Mouse (Mus musculus) CD4-positive, CD25-positive, alpha-beta regulatory T cell, adult 2 months (primary cell): ENCODE measurements around the gene Tdo2.

Experiments
- DNase-seq: peaks from one replicate; pipeline ENCODE4 v3.0.0-alpha.2; 2012; ENCODE audit warnings: low read depth, low spot score

The Tdo2 gene

DNA sequence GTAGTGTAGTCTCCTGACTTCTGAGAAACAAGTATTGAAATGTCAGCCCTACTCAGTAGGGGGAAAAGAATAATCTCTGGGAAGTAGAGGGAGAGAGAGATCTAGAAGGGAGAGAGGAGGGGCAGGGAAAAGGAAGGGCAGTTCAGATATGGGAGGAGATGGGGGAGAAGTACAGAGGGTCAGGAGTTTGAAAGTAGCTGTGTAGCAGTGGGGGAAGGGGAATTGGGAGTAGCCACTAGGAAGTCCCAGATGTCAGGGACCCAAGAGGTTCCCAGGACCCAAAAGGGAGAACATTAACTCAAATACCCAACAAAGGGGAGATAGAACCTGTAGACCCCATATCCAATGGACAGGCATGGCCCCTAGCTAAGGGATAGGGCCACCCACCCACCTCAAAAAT, at the start of gene Tdo2:
Gene Tdo2 (minus strand): TSS at position 101 of the 400 bp plus-strand sequence.
- no peak for DNase-seq

DNA sequence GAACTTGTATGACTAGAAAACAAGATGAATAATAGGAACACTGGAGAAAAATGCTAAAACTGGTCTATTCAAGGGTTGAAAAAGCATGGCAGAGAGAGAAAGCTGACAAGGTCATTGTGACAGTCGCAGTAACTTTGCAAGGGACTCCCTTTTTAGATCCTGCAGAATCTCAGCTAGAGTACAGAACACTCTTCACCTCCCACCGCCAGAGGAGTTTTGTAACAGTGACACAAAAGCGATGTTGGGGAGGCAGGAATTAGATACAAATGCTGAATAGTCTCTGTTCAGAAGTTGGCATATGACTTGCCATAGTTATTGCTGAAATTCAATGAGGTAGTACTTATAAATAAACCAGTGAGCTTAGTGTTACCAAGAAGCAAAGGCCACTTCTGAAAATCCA, 47.1 kb upstream of the Tdo2 start:
- DNase-seq = no peak

DNA sequence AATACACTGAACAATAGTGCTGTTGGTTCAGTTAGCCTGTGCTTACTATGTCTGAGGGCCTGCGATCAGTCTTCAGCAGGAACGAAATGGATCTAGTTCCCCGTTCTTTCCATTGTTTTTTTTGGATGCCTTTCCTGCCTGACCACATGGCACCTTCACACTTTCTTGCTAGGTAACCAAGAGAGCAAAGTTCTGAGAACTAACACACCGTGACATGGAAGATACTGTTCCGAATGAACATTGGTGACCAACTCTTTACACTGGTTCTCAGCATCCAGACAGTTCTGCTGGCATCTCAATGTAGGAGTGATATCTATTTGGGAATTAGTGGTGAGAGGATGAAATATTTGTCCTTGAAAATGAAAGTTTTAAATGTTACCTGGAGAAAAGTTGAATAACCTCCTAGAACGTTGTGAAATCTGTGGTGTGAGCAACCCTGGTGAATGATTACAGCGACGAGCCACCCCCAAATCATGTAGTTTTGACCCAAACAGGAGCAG, 46.5 kb upstream of the Tdo2 start:
- DNase-seq = no peak

DNA sequence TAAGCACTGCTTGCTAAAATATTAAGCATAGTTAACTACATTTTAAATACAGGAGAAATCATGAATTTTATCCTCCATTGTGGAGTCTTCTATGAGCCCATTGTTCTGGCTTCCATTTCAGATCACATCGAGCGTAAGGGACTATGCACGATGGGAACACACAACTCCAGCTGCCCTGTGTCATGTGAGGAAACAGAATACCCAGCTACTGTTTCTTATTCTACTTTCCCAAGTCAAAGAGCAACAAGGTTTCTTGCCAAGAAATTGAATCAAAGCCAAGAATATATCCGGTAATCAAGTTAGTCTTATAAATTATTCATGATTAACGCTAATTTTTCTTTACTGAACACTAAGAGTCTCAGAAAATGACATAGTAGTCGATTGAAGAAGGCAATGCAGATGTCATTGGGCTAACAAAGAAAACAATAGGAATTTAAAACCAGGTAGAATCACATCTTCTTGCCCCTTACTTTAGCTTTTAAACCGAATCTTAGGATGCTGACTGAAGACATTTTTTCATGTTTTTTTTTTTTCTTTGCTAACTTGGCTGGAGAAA, 38.2 kb upstream of the Tdo2 start:
- DNase-seq = no peak

DNA sequence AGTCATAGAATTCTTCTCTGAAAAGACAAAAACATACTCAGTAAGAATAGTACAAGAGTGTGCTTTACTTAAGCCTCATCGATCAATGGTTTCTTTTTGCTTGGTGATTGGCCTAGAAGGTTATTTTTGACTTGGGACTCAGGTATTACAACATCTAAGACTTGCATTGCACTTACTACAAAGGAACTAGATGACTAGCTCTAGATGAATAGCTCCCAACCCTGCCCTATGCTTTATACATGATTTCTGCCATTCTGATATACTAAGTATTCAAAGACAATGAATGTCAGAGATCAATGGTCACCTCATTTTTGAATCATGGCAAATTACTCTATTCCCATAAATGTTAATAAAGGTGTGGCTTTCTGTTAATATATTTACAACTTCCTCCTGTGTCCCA, 31.0 kb upstream of the Tdo2 start:
- no peak for DNase-seq

DNA sequence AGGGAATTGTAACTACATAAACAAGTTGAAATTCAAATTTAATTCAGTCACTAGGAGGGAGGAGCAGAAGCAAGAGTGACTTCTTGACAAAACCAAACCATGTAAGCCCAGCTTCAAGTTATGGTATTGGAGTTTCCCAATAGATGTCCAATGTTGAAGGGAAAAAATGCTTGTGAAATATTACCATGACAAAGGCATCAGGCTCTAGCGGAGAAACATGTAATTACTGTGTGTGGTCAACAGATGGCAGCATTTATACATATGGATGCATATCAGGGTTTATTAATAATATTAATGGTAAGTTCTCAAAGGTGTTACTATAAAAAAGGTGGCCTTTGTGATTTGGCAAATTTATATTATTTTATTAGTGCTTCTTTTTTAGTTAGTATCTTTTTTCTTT, 20.0 kb upstream of the Tdo2 start:
- DNase-seq = peak; percentile 55

DNA sequence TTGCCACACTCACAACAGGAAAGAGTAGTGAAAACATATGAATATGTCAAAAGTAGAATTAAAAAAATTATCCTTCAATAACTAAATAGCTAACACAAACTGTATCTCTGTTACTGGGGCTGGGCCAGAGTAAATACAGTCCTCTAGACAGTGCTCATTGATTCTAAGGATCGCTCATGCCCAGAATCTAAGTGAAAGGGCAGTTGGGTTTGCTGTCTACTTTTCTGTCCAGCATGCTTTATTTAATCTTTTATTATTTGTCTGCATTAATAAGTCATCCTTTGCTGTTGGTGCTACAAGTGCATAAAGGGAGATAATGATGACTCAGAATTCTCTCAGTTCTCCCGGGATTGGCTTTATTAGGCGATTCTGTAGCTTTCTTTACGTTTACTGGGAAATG, 19.4 kb upstream of the Tdo2 start:
- no peak for DNase-seq

DNA sequence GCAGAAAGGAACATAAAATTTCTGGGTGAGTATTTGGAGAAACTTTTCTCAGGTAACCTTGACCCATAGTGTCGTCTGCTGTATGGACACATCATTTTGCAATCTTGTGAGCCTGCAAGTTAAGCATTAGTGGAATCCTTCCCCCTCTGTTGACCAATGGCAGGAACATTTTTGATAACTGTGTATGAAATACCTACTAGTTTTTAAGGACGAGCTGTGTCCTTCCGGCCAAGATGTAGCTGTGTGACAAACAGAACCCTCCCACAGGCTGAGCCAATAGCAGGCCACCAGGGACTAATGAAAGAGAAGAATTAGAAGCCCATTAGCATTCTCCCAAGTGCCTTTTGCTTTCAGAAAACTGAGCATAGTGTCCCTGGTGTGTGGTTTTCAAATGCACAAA, 14.5 kb upstream of the Tdo2 start:
- no peak for DNase-seq

DNA sequence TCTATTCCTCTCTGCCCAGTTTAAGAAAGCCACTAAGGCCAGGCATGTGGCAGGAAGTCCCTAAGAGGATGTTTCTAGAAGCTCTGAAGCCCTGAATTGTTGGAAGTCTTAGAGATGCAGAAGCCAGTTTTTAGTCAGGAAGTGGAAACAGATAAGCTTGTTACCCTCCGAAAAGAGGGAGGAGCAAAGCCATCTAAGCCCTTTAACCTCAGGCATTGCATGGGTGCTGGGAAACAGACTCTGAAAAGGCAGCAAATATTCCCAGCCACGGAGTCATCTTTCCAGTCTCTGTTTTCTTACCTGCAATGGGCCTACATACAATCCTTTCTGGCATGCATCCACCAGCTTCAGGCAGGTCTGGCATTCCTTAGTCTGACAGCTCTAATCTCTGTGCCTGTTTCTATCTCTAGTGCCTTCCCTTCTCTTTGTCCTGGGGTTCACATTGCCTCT, 13.7 kb upstream of the Tdo2 start:
- DNase-seq = peak; percentile 1

DNA sequence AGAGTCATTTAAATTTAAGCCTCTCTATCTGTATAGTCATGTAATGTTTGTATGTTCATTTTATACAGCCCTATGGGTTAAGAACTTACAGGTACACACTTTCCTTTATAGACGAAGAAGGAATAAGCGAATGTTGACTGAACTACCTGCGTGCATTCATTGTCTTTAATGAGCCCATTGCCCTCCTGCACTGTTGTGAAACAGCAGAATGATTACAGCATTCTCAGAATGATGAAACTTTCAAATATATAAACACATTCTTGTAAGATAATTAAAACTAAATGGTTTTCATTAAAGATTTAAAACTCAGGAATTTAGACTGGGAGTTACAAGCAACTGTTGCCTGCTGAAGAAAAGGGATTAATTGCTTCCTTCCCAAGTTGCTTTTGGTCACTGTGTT, 11.6 kb upstream of the Tdo2 start:
- no peak for DNase-seq

DNA sequence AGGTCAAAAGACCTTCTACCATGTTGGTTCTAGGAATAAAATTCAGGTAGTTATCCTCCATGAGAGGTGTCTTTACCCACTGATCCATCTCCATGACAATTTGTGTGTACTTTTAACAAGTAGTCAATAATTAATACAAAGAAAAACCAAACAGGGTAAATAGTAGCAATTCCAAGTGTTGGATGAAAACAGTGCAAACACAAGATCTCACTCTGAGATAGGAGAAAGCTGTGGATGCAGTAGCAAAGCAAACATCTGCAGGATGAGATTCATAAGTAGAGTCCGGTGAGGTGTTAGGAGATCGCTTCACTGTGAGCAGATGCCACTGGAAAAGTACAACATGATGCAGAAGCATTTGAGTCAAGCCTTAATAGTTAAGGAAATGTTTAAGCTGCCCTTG, 10.1 kb upstream of the Tdo2 start:
- DNase-seq = no peak

DNA sequence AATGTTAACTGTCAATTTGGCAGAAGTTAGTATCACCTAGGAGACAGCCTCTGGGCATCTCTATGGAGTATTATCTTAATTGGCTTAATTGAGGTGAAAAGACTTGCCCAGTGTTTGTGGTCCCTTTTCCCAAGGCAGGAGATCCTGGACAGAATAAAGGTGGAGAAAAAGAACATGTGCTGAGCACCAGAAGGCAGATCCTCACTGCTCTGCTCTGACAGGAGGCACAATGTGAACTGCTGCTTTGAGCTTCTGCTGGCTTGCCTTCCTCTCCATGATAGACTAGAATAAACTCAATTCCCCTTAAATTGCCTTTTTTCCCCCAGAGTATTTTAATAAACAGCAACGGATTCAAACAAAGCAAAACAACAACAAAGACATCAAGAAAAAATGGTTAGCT, 9.1 kb upstream of the Tdo2 start:
- no peak for DNase-seq

DNA sequence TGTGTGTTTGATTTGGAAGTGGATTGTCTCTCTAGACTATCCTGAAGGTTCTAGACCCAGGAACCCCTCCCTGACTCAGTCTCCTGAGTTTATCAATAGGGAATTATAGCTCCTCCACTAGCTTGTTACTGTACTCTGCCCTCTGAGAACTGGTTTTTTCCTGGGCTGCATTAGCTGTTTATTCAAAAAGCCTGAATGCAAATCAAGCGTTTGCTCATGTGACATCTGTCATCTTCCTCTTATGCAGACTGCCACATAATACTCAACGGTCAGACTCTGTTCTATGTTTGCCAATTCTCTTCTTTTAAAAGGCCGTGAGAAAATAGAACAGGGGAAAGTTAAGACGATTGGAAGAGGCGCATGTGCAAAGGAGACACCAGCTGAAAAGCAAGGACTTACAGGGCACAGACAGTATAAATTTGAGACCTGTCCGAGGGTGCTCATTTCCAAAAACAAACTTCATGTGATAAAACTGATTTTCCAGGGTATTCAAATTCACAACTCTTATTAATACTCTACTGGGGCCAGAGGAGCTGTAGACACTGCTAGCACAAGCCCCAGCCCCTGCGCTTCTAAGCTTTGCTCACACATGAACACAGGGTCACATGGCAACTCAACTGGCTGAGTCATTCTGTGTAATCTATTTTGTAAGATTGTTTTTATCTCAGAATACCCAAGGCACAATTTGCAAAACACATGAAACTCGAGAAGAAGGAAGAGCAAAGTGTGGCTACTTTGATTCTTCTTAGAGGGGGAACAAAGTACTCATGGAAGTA, 7.3 kb upstream of the Tdo2 start:
- no peak for DNase-seq

DNA sequence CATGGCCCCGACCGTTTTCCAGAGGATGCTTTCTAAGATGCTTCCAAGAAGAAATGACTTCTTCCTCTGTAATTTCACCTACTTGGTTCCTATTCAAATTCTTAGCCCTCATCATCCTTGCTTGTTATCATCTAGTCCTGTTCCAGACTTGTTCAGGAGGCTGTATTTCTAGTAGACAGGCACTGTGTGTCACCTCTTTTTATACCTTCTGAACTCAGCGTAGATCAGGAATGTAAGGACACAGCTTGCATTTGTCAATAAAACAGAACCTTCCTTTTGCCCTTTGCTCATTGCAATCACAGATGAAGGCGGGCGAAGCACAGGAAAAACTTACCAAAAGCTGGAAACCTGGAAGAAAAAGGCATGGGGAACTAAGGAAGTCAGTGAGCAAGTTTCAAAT, 6.0 kb upstream of the Tdo2 start, which contains the start of gene Asic5:
Gene Asic5 (plus strand): TSS at position 301 of the 400 bp plus-strand sequence.
- no peak for DNase-seq

DNA sequence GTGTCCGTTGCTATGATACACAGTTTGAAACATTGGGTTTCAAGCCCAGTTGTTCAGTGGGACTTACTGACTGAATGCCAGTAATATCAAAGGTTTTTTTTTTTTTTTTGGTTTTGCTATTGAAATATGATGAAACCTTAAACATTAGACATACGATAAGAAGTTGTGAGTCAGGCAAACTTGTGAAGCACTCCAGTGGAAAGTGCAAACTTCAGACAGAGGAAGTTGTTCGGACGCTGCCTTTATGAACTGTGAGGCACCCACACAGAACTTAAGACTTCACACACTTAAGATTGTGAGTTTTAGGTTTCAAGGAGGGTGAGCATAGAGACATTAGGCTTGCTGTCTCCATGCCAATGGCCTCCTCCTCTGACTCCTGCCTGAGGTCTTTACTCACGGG, 5.6 kb upstream of the Tdo2 start:
- DNase-seq = no peak

DNA sequence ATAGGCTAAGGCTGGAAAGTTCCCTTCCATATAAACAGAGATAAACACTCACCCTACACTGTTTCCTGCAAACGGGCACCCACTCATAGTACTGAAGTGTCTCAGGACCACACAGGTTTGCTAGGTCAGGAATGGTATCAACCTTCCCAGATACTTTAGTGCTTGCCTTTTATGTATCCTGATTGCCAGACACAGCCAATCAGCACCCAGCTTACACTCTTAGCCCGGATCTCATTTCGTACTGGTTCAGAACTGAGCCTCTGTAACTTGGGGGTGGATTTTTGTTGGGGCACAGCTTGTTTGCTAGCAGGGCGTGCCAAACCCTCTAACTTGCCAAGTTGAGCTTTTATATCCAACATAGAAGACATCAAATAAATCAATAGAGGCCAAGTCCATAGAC, 395 bp downstream of the Tdo2 start:
- DNase-seq = no peak

DNA sequence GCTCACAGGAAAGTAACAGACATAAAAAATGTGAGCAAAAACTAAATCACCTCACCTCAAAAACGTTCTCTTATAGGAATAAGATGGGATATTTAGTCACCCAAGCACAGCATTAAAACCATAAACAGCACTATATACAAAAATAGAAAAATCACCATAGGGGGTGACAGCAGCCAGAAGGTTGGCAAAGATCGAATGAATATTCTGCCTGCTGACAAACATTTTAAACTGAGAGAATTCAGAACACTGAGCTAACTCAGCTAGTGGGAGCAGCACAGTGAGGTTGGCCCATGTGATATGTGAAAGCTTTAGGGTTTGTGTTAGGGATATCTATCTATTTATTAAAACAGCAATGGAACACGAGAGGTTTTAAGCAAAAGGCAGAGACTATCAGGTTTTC, 11.4 kb downstream of the Tdo2 start:
- no peak for DNase-seq

DNA sequence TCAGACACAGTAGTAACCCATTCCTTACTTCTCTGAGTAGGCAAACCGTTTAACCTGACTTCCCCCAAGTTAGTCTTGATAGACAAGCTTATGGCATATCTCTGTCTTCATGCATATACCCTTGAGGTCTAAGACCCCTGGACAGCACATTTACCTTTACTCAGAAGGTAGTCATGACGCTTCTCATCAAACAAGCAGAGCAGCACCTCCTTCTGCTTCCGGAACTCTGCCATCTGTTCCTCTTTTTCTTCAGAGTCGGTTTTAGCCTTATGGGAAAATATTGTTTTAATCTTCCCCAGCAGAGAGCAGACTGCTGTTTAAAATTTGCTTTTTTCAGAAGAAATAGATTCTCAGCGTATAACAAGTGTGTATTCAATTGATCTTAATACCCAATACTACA, 12.2 kb downstream of the Tdo2 start:
- DNase-seq = no peak

DNA sequence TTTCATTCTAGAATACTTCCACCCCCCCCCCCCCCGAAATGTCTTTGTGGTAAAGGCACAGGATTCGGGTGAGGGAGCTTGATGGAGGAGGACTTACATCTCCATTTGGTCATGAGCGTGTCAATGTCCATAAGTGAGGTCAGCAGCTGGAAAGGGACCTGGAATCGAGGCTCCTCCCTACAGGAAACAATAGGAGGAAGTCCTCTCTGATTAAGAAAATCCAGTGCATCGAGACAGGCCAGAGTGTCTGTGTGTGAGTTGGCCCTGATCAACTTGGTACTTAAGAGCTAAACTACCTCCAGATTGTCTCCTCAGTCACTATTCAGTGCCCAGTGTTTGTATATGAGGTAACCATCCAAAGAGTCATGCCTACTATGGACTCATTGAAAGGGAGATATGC, 14.7 kb downstream of the Tdo2 start:
- DNase-seq = no peak

DNA sequence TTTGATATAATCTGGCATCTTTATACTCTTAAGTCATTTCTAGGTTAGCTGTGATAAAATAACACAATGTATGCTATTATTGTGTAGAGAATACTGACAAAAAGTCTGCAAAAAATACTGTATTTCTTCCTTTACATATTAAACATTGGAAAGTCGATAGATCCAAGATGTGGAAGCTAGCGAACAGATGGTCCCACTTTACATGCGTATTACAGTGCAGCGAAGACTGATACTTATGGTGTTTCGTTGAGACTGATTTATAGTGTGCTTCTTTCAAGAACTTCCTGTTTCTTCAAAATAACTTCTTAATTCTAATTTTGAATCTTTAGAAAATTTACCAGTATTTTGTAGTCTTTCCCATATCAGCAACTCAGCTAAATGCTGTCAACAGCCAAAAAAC, 18.5 kb downstream of the Tdo2 start:
- DNase-seq = no peak

DNA sequence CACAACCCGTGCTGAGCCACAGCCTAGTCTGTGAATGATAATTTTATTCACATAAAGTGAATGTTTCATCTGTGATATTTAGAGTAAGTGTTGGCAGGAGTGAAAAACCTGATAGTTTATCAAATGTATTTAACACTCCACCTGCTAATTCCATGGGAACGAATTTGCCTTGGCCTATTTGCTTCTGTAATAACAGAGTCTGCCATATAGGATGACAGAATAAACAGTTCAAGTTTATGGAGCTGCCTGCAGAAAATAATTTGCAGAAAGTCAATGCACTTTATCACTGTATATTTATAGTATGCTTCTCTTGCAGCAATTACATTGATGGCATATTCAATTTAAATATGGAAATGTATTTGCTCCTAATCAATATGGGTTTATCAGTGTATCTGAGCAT, 24.2 kb downstream of the Tdo2 start:
- no peak for DNase-seq

DNA sequence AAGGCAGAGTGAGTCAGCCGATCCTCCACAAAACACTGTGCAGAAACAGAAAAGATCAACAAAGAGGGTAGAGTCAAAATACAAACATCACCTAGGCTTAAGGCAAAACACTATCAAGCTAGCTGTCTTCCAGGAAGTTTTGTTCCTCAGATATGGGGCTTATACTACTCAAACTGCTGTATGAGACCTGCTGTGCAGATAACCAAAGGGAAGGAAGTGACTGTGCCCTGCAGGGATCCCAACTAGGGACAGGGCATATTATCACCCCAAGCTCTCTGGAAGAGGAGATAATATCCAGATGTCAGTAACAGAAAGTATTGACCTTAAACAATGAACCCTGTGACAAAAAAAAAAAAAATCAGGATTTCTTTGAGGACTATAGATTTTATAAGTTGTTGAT, 27.0 kb downstream of the Tdo2 start:
- DNase-seq = no peak

DNA sequence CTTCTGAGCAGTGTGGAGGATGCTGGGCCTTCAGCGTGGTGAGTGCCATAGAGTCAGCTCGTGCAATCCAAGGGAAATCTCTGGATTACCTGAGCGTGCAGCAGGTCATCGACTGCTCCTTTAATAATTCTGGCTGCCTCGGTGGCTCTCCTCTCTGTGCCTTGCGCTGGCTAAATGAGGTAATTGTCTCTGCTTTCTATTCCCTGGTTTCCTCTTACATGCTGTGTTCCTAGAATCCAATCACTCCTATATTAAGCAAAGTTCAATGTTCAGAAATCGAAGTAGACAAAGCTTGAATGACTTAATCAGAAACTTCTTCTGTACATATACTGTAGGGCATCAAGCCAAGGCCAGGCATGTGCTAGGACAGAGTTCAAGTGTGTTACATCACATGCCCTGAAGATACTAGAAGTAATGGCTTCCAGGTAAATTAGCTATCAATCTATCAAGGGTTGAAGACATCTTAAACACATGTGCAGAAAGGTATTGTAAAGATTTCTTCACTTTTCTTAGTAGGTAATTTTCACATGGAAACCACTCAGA, 31.1 kb downstream of the Tdo2 start:
- no peak for DNase-seq
